Mouse (Mus musculus): ENCODE results near the gene Fam104a.

The Fam104a gene

DNA sequence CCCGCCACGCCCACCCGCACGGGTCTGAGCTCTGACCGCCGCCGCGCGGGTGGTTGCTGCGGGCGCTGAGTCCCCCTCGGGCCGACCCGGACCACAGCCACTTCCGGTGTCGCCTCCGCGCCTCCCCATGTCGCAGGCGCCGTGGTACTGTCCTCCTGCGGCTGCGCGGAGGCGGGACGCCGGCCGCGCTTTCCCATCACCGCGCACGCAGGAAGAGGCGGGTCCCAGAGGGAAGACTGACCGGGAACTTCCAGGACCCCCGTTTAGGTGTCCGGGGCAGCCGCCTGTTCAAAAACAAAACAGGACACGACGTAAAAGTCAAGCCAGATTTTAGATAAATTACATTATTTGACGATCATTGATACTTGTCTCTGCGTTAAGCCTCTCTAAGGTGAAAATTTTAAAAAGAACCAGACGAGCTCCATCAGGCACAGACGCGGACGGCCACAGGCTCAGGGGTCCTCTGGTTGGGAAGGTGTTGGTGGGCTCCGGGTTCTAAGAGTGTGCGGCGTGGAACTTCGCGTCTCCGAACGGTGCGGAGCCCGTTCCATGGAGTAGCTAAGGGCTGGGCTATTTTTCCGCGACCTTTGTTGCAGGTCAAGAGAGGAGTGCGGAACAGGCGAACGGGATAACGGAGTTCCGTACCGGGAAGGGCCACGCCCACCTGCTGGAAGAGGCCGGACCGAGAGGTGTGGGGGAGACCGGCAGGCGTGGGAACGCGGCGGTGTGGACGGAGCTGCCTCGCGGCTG, at the start of gene Fam104a, which contains the start of gene D11Wsu47e:
Gene Fam104a (minus strand): TSS at position 199 of the 750 bp plus-strand sequence.
Gene D11Wsu47e (plus strand): TSS at position 456 of the 750 bp plus-strand sequence.
- DNase-seq (ENCODE audit: low read depth) = peak; percentile 94

GRCm38 (mm10) chr11:113731945-113732612, 48.1 kb upstream of the Fam104a start:
- no peak for DNase-seq (ENCODE audit: low read depth)

GRCm38 (mm10) chr11:113730879-113731278, 46.9 kb upstream of the Fam104a start:
- DNase-seq (ENCODE audit: low read depth) = no peak

DNA sequence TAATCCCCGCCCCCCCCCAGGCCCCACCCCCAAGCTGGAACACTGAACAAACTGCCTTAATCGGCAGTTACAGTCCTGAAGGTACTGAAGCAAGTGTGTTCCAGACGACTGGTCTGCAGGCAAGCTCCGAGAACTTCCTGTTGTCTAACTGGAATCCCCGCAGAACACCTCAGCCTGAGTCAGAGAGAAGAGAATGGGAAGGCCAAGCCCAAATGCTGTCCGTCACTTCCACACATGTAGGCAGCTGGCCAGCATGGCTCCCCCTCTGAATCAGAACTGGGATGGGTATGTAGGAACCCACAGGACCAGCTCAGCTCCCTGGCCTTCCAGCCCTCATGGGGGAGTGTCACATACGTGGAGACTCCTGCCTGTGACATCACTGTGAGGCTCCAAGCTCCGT, 46.0 kb upstream of the Fam104a start:
- peak; percentile 93 for DNase-seq (ENCODE audit: low read depth)

DNA sequence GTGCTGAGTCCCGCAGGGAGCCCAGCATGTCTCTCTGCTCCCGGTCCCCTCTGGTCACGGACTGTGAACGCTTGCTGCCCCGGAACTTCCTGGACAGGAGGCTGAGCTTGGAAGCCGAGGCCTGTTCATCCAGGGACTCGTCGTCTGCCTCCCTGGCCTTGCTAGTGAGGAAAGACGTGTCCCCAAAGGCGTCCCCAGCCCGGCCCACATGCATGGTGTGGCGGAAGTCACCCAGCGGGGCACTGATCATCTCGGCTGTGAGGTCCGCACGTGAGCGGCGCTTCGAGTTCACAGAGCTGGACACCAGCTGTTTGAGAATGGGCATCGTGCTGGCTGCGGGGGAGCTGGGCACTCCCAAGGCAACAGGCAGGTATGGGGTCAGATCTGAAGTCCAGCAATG, 45.3 kb upstream of the Fam104a start:
- no peak for DNase-seq (ENCODE audit: low read depth)

GRCm38 (mm10) chr11:113727992-113728391, 44.0 kb upstream of the Fam104a start:
- no peak for DNase-seq (ENCODE audit: low read depth)

GRCm38 (mm10) chr11:113726994-113727888, 43.3 kb upstream of the Fam104a start:
- peak; percentile 25 for DNase-seq (ENCODE audit: low read depth)

- DNase-seq (ENCODE audit: low read depth) = peak; percentile 52
These were observed 41.5 kb upstream of the Fam104a start for GRCm38 (mm10) chr11:113725235-113726048.

DNA sequence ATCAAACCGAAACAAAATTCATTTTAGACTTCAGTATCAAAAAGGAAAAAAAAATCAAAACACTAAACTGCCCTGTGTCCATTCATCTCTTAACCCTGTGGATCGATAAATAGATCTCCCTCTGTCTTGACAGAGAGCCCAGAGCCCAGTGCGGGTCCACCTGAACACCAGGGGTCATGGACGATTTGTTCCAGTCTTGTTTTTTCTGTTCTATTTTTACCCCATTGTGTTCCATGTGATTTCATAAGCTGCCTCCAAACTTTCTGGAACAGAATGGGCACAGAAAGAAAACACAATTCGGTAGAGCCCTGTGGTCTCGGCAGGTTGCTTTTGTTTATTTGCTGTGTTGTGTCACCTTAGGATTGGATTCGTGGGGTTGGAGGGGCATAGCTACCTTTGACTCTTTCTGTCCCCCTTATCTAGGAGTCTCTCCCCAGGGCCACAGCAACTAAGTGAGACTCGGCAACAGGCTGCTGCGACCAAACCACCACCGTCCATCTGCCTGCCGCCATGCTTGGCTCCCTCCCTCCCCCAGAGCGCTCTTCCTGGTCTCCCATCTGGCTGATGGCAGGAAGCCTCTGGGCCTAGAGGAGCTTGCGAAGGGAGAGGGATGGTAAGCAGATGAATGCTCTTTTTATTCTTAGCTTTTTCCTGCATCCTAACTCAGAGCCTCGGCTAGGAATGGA, 38.6 kb upstream of the Fam104a start:
- DNase-seq (ENCODE audit: low read depth) = no peak

DNA sequence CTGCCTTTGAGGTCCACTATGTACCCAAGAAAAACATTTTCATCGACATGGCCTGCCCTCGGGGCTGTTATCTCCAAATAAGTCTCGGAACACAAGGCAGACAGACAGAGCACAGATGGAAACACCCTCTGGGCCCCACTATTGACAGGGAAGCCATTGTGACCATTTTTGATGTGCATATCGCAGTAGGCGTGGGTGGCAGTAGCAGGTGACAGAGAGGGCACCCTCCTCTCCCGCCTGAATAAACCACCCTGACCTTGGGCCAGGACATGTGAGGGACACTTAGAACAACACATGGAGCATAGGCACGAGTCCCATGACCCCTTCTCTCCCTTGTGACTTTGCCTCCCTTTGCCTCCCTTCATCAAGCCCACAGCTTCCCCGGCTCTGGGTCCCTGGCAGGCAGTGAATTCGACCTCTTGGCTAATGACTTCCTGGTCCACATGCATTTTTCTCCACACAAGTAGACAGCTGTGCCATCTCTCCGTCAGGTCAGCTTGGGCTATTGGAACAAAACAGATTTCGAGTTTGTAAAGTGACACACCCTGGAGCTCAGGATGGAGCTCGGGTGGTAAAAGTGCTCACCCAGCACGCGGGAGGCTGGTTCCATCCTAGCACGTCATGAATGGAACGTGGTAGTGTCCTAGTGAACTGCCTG, 33.9 kb upstream of the Fam104a start:
- DNase-seq (ENCODE audit: low read depth) = no peak

GRCm38 (mm10) chr11:113716132-113716531, 32.2 kb upstream of the Fam104a start:
- DNase-seq (ENCODE audit: low read depth) = no peak

DNA sequence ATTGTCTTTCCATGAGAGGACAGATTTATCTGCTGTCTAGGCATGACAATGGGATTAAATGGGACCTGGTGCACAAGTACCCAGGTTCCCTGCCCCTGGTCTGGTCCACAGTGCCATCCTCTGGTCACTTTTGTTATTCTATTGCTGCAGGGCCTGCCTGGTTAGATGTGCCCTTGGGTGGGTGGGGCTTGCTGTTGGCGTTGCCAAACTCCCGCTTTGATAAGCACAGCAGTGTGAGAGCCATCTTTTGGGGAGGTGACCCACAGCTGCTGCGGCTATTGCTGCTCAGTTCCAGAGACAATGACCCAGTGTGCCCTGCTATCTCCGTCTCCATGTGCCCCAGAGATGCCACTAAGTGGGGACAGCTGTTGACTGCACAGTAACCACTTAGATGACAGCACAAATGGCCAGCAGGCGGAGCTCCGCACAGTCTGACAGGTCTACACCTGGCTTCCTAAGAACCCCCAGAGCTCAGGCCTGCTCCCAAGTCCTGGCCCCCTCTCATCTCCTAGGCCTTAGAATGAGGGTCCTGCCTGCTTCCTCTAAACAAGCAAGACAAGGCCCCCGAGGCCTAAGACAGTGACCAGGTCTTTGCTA, 31.2 kb upstream of the Fam104a start:
- no peak for DNase-seq (ENCODE audit: low read depth)

DNA sequence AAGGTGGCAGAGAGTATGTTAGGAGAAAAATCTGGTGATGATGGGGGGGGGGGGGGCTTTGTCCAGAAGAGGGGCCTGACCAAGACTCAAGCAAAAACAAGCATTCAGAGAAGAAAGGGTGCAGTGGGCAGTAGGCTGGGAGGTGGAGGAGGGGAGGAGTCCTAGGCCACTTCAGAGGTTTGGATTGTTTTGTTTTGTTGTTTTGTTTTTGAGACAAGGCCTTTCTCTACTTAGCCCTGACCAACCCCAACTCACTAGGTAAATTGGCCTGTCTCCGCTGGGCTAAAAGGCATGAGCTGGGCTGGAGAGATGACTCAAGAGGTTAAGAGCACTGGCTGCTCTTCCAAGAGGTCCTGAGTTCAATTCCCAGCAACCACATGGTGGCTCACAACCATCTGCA, 27.1 kb upstream of the Fam104a start:
- DNase-seq (ENCODE audit: low read depth) = no peak

DNA sequence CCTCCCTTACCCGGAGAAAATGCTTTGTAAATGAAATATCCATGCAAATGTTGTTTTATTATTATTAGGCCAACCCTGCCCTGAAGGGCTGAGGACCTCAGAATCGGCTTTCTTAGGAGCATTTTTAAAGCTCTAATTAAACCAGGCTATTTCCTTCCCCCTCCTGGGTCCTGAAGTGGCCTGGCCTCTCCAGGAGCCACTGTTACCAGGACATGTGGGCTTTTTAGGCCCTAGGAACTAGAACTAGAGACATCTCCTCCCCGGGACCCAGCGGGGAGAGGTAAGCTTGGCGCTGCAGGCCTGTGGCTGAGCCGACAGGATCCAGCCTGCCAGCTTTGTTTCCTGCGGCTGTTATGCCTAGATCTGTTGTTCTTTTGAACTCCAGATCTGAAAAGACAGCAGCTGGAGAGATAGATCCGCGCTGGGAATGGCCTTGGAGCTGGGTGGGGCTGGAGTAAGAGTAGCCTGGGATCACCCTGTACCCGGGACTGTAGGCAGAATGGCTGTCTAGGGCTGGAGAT, 26.4 kb upstream of the Fam104a start:
- DNase-seq (ENCODE audit: low read depth) = no peak

DNA sequence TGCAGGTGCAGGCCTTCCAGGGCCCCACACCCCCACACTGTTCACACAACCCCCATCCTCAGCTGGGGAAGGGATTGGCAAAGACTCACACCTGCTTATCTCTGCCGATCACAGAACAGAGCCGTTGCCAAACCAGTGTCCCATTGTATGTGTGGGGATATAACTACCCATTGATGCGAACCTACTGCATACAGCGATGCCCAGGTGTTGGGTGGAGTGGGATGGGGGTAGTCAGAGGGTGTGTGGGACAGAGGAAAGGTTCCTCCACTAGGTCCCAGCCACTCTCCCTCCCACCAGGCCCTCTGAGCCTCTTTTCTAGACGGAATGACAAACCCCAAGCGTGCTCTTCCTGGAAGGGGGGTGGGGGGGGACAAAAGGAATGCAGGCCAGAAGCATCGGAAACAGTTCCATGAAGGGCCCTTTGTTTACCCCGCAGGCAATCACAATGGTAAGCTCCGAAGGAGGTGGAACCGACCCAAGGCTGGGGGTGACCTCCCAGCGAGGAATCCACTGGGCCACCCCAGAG, 25.8 kb upstream of the Fam104a start, which contains the start of gene Cpsf4l:
Gene Cpsf4l (minus strand): TSS at position 287 of the 526 bp plus-strand sequence.
- DNase-seq (ENCODE audit: low read depth) = no peak

GRCm38 (mm10) chr11:113709272-113709671, 25.3 kb upstream of the Fam104a start:
- DNase-seq (ENCODE audit: low read depth) = no peak

GRCm38 (mm10) chr11:113708629-113709213, 24.8 kb upstream of the Fam104a start:
- DNase-seq (ENCODE audit: low read depth) = no peak

DNA sequence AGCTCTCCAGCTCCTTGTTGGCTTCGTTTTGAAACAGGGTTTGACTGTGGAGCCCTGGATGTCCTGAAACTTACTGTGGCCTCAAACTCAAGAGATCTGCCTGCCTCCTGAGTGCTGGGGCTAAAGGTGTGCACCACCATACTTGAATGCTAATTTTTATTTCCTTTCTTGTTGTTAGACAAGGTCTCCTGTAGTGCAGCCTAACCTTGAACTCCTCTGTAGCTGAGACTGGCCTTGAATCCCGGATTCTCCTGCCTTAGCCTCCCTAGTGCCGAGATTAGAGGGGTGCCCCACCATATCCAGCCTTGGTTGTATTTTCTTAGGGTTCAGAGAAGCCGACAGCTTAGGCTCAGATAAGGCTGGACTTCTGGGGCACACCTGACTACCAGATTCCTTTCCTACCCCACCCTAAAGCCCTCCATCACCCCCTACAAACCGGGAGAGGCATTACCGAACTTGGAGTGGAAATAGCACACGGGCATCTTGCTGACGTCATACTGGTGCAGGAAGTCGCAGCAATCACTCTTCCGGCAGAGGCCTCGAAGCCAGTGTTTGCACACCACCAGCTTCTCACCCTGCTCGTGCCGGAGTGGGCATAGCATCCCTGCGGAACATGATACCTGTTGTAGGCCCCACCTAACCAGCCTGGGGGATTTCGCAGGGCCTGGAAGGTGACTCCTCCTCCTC, 22.2 kb upstream of the Fam104a start:
- DNase-seq (ENCODE audit: low read depth) = no peak

All from NIH3T3 (cell line).